Comparison of ENCODE assay signal across 21 mouse cellular contexts in genomic region chr10:111668639-111669038, GRCm38 (mm10).
DNase-seq lines count a peak whose midpoint lies in the region; ATAC-seq and TF ChIP-seq lines count a peak whose summit lies in the region.
"Had no signal": no experiment of that assay in that cellular context is flagged by ENCODE, and none has a peak within 500 bp of the region (broad histone marks: within the 10 kb centered on the region; RNA-seq: fewer than 3 reads in every experiment).

No protein-coding gene starts in this region.

- 72% methylated on average over 1 of the region's 1 CpGs for WGBS in heart, embryonic 10.5 days
- WGBS in embryonic facial prominence, embryonic 10.5 days = 95% methylated on average over 1 of the region's 1 CpGs
- WGBS in liver, embryonic 14.5 days (ENCODE audit: insufficient replicate concordance) = 18% methylated on average over 1 of the region's 1 CpGs

- TF ChIP-seq CTCF in liver, embryonic 14.5 days (IDR thresholded peaks at IDR 0.05; ENCODE audit: low read depth) = no peak

- intact Hi-C loops in heart, postnatal 25 days (cut with DNase I) = loop anchor here (10.0 kb wide), 1 partner anchor 256 kb away; no protein-coding TSS in a partner anchor

- DNase-seq in heart, embryonic 10.5 days (ENCODE audit: low spot score) = peak; percentile 85
- DNase-seq in heart, postnatal 25 days (ENCODE audit: low spot score) = no peak
- no peak for DNase-seq in embryonic facial prominence, embryonic 10.5 days (ENCODE audit: low spot score)
- peak in 2 of 3 experiments; percentile 14 to 24 for DNase-seq in liver, embryonic 14.5 days (ENCODE audit: low read depth in 3 of 3, low spot score in 3 of 3)
- DNase-seq in adrenal gland, postnatal 14 days = no peak
- DNase-seq in thymus, postnatal 14 days = no peak
- DNase-seq in cerebellum, postnatal 25 days = no peak
- DNase-seq: adrenal gland, adult 8-10 months; cerebellum, adult 9-11 months; heart, postnatal 10 days; kidney, adult 2 months; left cerebral cortex, postnatal 4 days had no signal

- H3K4me3 ChIP-seq in heart, embryonic 10.5 days = no peak overlapping the region
- H3K4me3 ChIP-seq in embryonic facial prominence, embryonic 10.5 days = no peak overlapping the region
- H3K4me3 ChIP-seq in liver, embryonic 14.5 days (ENCODE audit: insufficient read depth in 1 of 2, low read depth in 2 of 2, low read length in 2 of 2) = no peak overlapping the region
- H3K4me3 ChIP-seq: embryonic facial prominence, embryonic 12.5 days; heart, embryonic 12.5 days; midbrain, embryonic 13.5 days had no signal

- H3K27ac ChIP-seq in heart, embryonic 10.5 days = no peak overlapping the region; the same call in 1 of the 2 replicates
- H3K27ac ChIP-seq in embryonic facial prominence, embryonic 10.5 days (replicated peaks) = peak overlapping the region; percentile 21
- no peak overlapping the region for H3K27ac ChIP-seq in liver, embryonic 14.5 days
- H3K27ac ChIP-seq: embryonic facial prominence, embryonic 12.5 days; hindbrain, embryonic 14.5 days; kidney, postnatal 0 days; midbrain, embryonic 13.5 days had no signal

- no peaks in the 10 kb centered on the region for H3K36me3 ChIP-seq in heart, embryonic 10.5 days
- no peaks in the 10 kb centered on the region for H3K36me3 ChIP-seq in embryonic facial prominence, embryonic 10.5 days (replicated peaks)
- no peaks in the 10 kb centered on the region for H3K36me3 ChIP-seq in liver, embryonic 14.5 days (replicated peaks; ENCODE audit: control insufficient read depth, insufficient read depth, low read depth)
- H3K36me3 ChIP-seq: embryonic facial prominence, embryonic 12.5 days; heart, embryonic 12.5 days; midbrain, embryonic 13.5 days had no signal

- peak; percentile 72 for ATAC-seq in liver, embryonic 14.5 days (ENCODE audit: insufficient read depth)
- ATAC-seq in megakaryocyte-erythroid progenitor cell, adult 5-6 weeks (replicated peaks; ENCODE audit: low FRiP score, low TSS enrichment, poor library complexity, severe bottlenecking) = peak; percentile 79
- ATAC-seq: activated CD4-positive, CD25-positive, alpha-beta regulatory T cell, adult 4 months; forebrain, embryonic 14.5 days; lung, postnatal 0 days; midbrain, embryonic 13.5 days had no signal

- no peak overlapping the region for H3K4me2 ChIP-seq in liver, embryonic 14.5 days (ENCODE audit: low read depth)
- H3K4me2 ChIP-seq: embryonic facial prominence, embryonic 12.5 days; heart, embryonic 12.5 days; hindbrain, embryonic 14.5 days; midbrain, embryonic 13.5 days had no signal

- H3K27me3 ChIP-seq in heart, embryonic 10.5 days (ENCODE audit: insufficient read depth, poor library complexity, severe bottlenecking) = no peaks in the 10 kb centered on the region
- 0 out of 2 replicates have a peak, but pooled peaks cover 7% of the 10 kb centered on the region for H3K27me3 ChIP-seq in embryonic facial prominence, embryonic 10.5 days (replicated peaks; ENCODE audit: low read depth, poor library complexity, severe bottlenecking)
- no peaks in the 10 kb centered on the region for H3K27me3 ChIP-seq in liver, embryonic 14.5 days (ENCODE audit: control insufficient read depth, insufficient read depth, low read length)
- H3K27me3 ChIP-seq: embryonic facial prominence, embryonic 12.5 days; heart, embryonic 12.5 days had no signal

- H3K9ac ChIP-seq in liver, embryonic 14.5 days (replicated peaks) = no peak overlapping the region
- H3K9ac ChIP-seq: embryonic facial prominence, embryonic 12.5 days; heart, embryonic 12.5 days; hindbrain, embryonic 14.5 days; midbrain, embryonic 13.5 days had no signal

- H3K4me1 ChIP-seq in heart, embryonic 10.5 days = peaks cover 44% of the 10 kb centered on the region
- peaks cover 45% of the 10 kb centered on the region for H3K4me1 ChIP-seq in embryonic facial prominence, embryonic 10.5 days
- H3K4me1 ChIP-seq in liver, embryonic 14.5 days (replicated peaks; ENCODE audit: control insufficient read depth in 2 of 2, insufficient read depth in 2 of 2, low read length in 1 of 2) = peaks cover 3 to 18% of the 10 kb centered on the region in 2 experiments; a peak in 3 of 4 replicates

- no peaks in the 10 kb centered on the region for H3K9me3 ChIP-seq in heart, embryonic 10.5 days
- no peaks in the 10 kb centered on the region for H3K9me3 ChIP-seq in embryonic facial prominence, embryonic 10.5 days
- H3K9me3 ChIP-seq in liver, embryonic 14.5 days (ENCODE audit: control insufficient read depth, low read length) = no peaks in the 10 kb centered on the region
- H3K9me3 ChIP-seq: embryonic facial prominence, embryonic 12.5 days; heart, embryonic 12.5 days; midbrain, embryonic 13.5 days had no signal

- peak; percentile 48 for TF ChIP-seq EP300 in liver, embryonic 14.5 days (IDR thresholded peaks at IDR 0.05; ENCODE audit: low read depth)

Comparison
In these comparisons a context has a peak if more than half of its experiments do, and no peak if none do; other contexts are left out.
1. DNase-seq: peak in heart, embryonic 10.5 days (single experiment) and liver, embryonic 14.5 days (2 of 3); none in heart, postnatal 25 days (single experiment), embryonic facial prominence, embryonic 10.5 days (single experiment), adrenal gland, postnatal 14 days (single experiment), thymus, postnatal 14 days (single experiment) and cerebellum, postnatal 25 days (0 of 2).